Mouse (Mus musculus) telencephalon, adult 2 months (tissue): ENCODE results near the gene Lin7b.

ENCODE experiments used
- DNase-seq: peaks from one replicate; pipeline ENCODE4 v3.0.0-alpha.2; 2011; ENCODE audit warnings: low read depth, low spot score

Lin7b gene

GRCm38 (mm10) chr7:45353041-45353440, 17.3 kb downstream of the Lin7b start:
- DNase-seq, result no peak

- no peak for DNase-seq
Observed at GRCm38 (mm10) chr7:45346905-45347304, 23.5 kb downstream of the Lin7b start.

- DNase-seq, result no peak
Observed at GRCm38 (mm10) chr7:45343543-45343942, 26.8 kb downstream of the Lin7b start.

- DNase-seq, result no peak
Observed at GRCm38 (mm10) chr7:45342081-45342480, 28.3 kb downstream of the Lin7b start.

GRCm38 (mm10) chr7:45341303-45341702, 29.1 kb downstream of the Lin7b start:
- peak; percentile 83 for DNase-seq

GRCm38 (mm10) chr7:45340669-45341068, 29.7 kb downstream of the Lin7b start:
- DNase-seq, result no peak

- no peak for DNase-seq
Observed at GRCm38 (mm10) chr7:45340066-45340442, 30.3 kb downstream of the Lin7b start.

- no peak for DNase-seq
Observed at GRCm38 (mm10) chr7:45339410-45340065, 30.8 kb downstream of the Lin7b start.

GRCm38 (mm10) chr7:45338161-45338911, 32.0 kb downstream of the Lin7b start:
- no peak for DNase-seq

- no peak for DNase-seq
Observed at GRCm38 (mm10) chr7:45337469-45337868, 32.9 kb downstream of the Lin7b start.

- DNase-seq, result no peak
Observed at GRCm38 (mm10) chr7:45336319-45336718, 34.1 kb downstream of the Lin7b start.

- no peak for DNase-seq
Observed at GRCm38 (mm10) chr7:45335056-45335455, 35.3 kb downstream of the Lin7b start, which contains the start of gene Hrc. Hrc (plus strand) TSS chr7:45335290.

- no peak for DNase-seq
Observed at GRCm38 (mm10) chr7:45334605-45335004, 35.8 kb downstream of the Lin7b start.

- DNase-seq, result no peak
Observed at GRCm38 (mm10) chr7:45333431-45333982, 36.9 kb downstream of the Lin7b start, which contains the start of gene Trpm4. Trpm4 (minus strand) TSS chr7:45333780.

GRCm38 (mm10) chr7:45332685-45333425, 37.5 kb downstream of the Lin7b start:
- DNase-seq, result no peak

- no peak for DNase-seq
Observed at GRCm38 (mm10) chr7:45331502-45331901, 38.9 kb downstream of the Lin7b start.

- peak; percentile 58 for DNase-seq
Observed at GRCm38 (mm10) chr7:45328841-45329475, 41.4 kb downstream of the Lin7b start.

GRCm38 (mm10) chr7:45325800-45326199, 44.6 kb downstream of the Lin7b start:
- DNase-seq, result no peak

GRCm38 (mm10) chr7:45323069-45323468, 47.3 kb downstream of the Lin7b start:
- DNase-seq, result no peak

GRCm38 (mm10) chr7:45322245-45322644, 48.1 kb downstream of the Lin7b start:
- no peak for DNase-seq
